Mouse (Mus musculus) neutrophil, adult 5-6 weeks (primary cell): ENCODE results near the gene 1700013G24Rik. TPM values are rescaled to one million over a fixed set of nuclear protein-coding genes. Genes with fewer than 3 reads are reported as not detected.

Experiments
- total RNA-seq: library from RNA; stranded (forward); fragments of 200-1000 nt; gene quantifications from 2 replicates; pipeline ENCODE4 v1.2.3, GENCODE M21; 2017

1700013G24Rik gene
- total RNA-seq, 1 experiment from 2014 or later = not detected

Other genes starting within 250 kb of the 1700013G24Rik start
- not detected in 2 replicates for gene Wnt4, start 175.8 kb upstream of the 1700013G24Rik start, total RNA-seq
- gene Cdc42, start 95.6 kb upstream of the 1700013G24Rik start, total RNA-seq = 728 and 734 TPM in 2 replicates
- not detected in 2 replicates for gene Cela3a, start 43.5 kb upstream of the 1700013G24Rik start, total RNA-seq
- gene Cela3b, start 22.7 kb upstream of the 1700013G24Rik start, total RNA-seq = not detected in 2 replicates
- 0.12 TPM in 2 replicates for gene Hspg2, start 15.5 kb downstream of the 1700013G24Rik start, total RNA-seq
- gene Ldlrad2, start 121.3 kb downstream of the 1700013G24Rik start, total RNA-seq = not detected in 2 replicates
- 185 and 190 TPM in 2 replicates for gene Usp48, start 140.5 kb downstream of the 1700013G24Rik start, total RNA-seq
- gene Rap1gap, start 211.4 kb downstream of the 1700013G24Rik start, total RNA-seq = 0.47 and 3.3 TPM in 2 replicates